Mouse (Mus musculus) embryonic facial prominence, embryonic 11.5 days (tissue): ENCODE data around the gene Uox. TPM values are rescaled to one million over a fixed set of nuclear protein-coding genes. Genes with fewer than 3 reads are reported as not detected.

Experiments
- ATAC-seq: fragments of 200-750 bp; cut with Nextera tagmentation; replicated peaks from 2 replicates; pipeline ENCODE4 v1.8.0; 2017; ENCODE audit warnings: low read depth; ENCODE audit not compliant: insufficient number of reproducible peaks, low FRiP score, low TSS enrichment
- DNase-seq: peaks from one replicate; pipeline ENCODE4 v3.0.0-alpha.2; 2015; ENCODE audit warnings: low spot score
- H3K27ac ChIP-seq: fragments of 300-500 bp; sonication (generic); replicated peaks from 2 replicates; pipeline ENCODE4 v1.5.1; 2014; ENCODE audit warnings: mild to moderate bottlenecking, low read depth, low read length, control low read depth
- H3K27me3 ChIP-seq: fragments of 300-500 bp; sonication (generic); 2 replicates; pipeline ENCODE4 v1.6.1; 2014; ENCODE audit warnings: mild to moderate bottlenecking, low read length, moderate library complexity, mixed read lengths; ENCODE audit not compliant: control insufficient read depth, insufficient read depth
- H3K36me3 ChIP-seq: fragments of 300-500 bp; sonication (generic); replicated peaks from 2 replicates; pipeline ENCODE4 v1.6.1; 2014; ENCODE audit warnings: low read depth, mild to moderate bottlenecking, low read length, moderate library complexity, mixed read lengths; ENCODE audit not compliant: control insufficient read depth, insufficient read depth
- H3K4me1 ChIP-seq: fragments of 300-500 bp; sonication (generic); 2 replicates; pipeline ENCODE4 v1.6.1; 2014; ENCODE audit warnings: low read length, mixed read lengths; ENCODE audit not compliant: control insufficient read depth, insufficient read depth
- H3K4me2 ChIP-seq: fragments of 300-500 bp; sonication (generic); 2 replicates; pipeline ENCODE4 v1.6.1; 2014; ENCODE audit warnings: low read depth, mild to moderate bottlenecking, control low read depth, low read length, moderate library complexity
- H3K4me3 ChIP-seq: fragments of 300-500 bp; sonication (generic); 2 replicates; pipeline ENCODE4 v1.5.1; 2014; ENCODE audit warnings: low read depth, low read length, control low read depth
- H3K9ac ChIP-seq: fragments of 300-500 bp; sonication (generic); replicated peaks from 2 replicates; pipeline ENCODE4 v1.6.1; 2014; ENCODE audit warnings: mild to moderate bottlenecking, control low read depth, low read length
- H3K9me3 ChIP-seq: fragments of 300-500 bp; sonication (generic); replicated peaks from 2 replicates; pipeline ENCODE4 v1.6.1; 2016; ENCODE audit warnings: mild to moderate bottlenecking, low read length, inconsistent platforms, mixed read lengths; ENCODE audit not compliant: control insufficient read depth
- WGBS: fragments of 180-500 bp; shearing (Covaris S2); extraction: QIAGEN DNeasy Blood & Tissue Kit; methylation state at CpG from one replicate; pipeline ENCODE4 v1.1.7; 2014; 5-methylcytosine and 5-hydroxymethylcytosine counted together
- polyA plus RNA-seq: library from polyadenylated mRNA; unstranded; fragments of >200 nt; fragmentation: Nextera tagmentation; extraction: Ambion mirVana; gene quantifications from 2 replicates; pipeline ENCODE4 v1.2.1, GENCODE M21; 2014

The Uox gene
- polyA plus RNA-seq, 1 experiment from 2014 or later, result not detected

DNA sequence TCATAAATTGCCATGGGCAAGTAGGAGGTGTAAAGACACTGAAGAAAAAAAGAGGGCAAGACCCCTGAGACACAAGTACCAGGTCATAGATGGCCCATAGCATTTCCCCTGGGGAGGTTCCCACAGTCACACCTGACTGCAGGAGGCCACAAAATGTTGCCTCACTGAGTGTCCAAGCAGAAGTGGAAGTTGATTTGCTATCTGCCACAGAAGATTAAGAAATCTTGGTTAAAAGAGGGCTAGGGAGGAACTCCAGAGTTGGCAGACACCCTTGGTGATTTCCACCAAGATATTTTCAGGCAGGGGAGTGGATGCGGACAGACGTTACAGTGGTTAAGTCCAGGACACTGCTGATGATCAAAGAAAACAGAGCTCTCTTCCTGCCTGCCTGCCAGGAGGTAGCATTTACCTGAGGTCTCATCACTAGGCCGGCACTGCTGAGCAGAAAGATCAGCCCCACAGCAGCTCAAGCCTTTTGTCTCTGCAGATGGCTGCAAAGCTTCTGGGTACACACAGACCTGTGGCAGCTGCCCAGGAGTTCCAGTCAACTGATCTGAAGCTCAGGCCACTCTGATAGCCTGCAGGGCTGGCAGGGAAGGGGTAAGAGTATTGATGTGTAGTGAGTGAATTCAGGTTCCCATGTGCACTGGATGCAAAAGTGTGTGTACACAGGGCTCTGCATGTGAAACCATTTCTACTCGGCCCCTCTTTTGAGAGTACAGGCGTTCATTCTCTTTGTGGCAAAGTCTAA, 46.5 kb downstream of the Uox start:
- H3K9ac ChIP-seq, result no peak overlapping the region
- no peaks in the 10 kb centered on the region for H3K27me3 ChIP-seq
- H3K4me1 ChIP-seq, result no peaks in the 10 kb centered on the region
- no peaks in the 10 kb centered on the region for H3K9me3 ChIP-seq
- 76% methylated on average over 5 of the region's 5 CpGs for WGBS
- ATAC-seq (no peak), DNase-seq (no peak)
- H3K27ac ChIP-seq, result no peak overlapping the region
- no peak overlapping the region for H3K4me3 ChIP-seq
- H3K36me3 ChIP-seq, result no peaks in the 10 kb centered on the region
- no peak overlapping the region for H3K4me2 ChIP-seq

GRCm38 (mm10) chr3:146617946-146618345, 47.7 kb downstream of the Uox start:
- no peak overlapping the region for H3K4me2 ChIP-seq
- H3K27ac ChIP-seq, result no peak overlapping the region
- H3K4me1 ChIP-seq, result no peaks in the 10 kb centered on the region
- ATAC-seq, result no peak
- no peaks in the 10 kb centered on the region for H3K36me3 ChIP-seq
- no peak overlapping the region for H3K9ac ChIP-seq
- no peak overlapping the region for H3K4me3 ChIP-seq
- H3K27me3 ChIP-seq, result no peaks in the 10 kb centered on the region
- no peak for DNase-seq
- no peaks in the 10 kb centered on the region for H3K9me3 ChIP-seq

- H3K9ac ChIP-seq, result no peak overlapping the region
Measured at GRCm38 (mm10) chr3:146618357-146618756, 48.1 kb downstream of the Uox start.

GRCm38 (mm10) chr3:146620101-146620500, 49.9 kb downstream of the Uox start:
- H3K4me2 ChIP-seq, result no peak overlapping the region
- ATAC-seq, result no peak
- 85% methylated on average over 10 of the region's 10 CpGs for WGBS

More at GRCm38 (mm10) chr3:146618357-146618756, 48.1 kb downstream of the Uox start:
- WGBS, result 80% methylated on average over 4 of the region's 4 CpGs
- no peaks in the 10 kb centered on the region for H3K4me1 ChIP-seq
- H3K36me3 ChIP-seq, result no peaks in the 10 kb centered on the region
- H3K4me3 ChIP-seq, result no peak overlapping the region
- H3K27me3 ChIP-seq, result no peaks in the 10 kb centered on the region
- H3K9me3 ChIP-seq, result no peaks in the 10 kb centered on the region
- ATAC-seq (no peak), DNase-seq (no peak)
- H3K4me2 ChIP-seq, result no peak overlapping the region
- no peak overlapping the region for H3K27ac ChIP-seq

GRCm38 (mm10) chr3:146620555-146621249, 50.5 kb downstream of the Uox start:
- Histone ChIP-seq H3K36me3 (no peaks in the 10 kb centered on the region), H3K4me1 (no peaks in the 10 kb centered on the region), H3K27me3 (no peaks in the 10 kb centered on the region), H3K9me3 (no peaks in the 10 kb centered on the region), H3K4me2 (no peak overlapping the region), H3K27ac (no peak overlapping the region), H3K9ac (no peak overlapping the region), H3K4me3 (no peak overlapping the region)
- ATAC-seq (no peak), DNase-seq (no peak)
- WGBS, result 88% methylated on average over 14 of the region's 14 CpGs

More at GRCm38 (mm10) chr3:146620101-146620500, 49.9 kb downstream of the Uox start:
- Histone ChIP-seq H3K4me1 (no peaks in the 10 kb centered on the region), H3K36me3 (no peaks in the 10 kb centered on the region), H3K9ac (no peak overlapping the region), H3K27ac (no peak overlapping the region), H3K27me3 (no peaks in the 10 kb centered on the region), H3K9me3 (no peaks in the 10 kb centered on the region), H3K4me3 (no peak overlapping the region)
- DNase-seq, result no peak

GRCm38 (mm10) chr3:146621966-146622365, 51.7 kb downstream of the Uox start:
- H3K27ac ChIP-seq, result no peak overlapping the region
- WGBS, result 86% methylated on average over 11 of the region's 11 CpGs
- DNase-seq, result no peak
- H3K9me3 ChIP-seq, result no peaks in the 10 kb centered on the region
- H3K27me3 ChIP-seq, result no peaks in the 10 kb centered on the region
- no peaks in the 10 kb centered on the region for H3K36me3 ChIP-seq
- no peak overlapping the region for H3K4me3 ChIP-seq
- H3K9ac ChIP-seq, result no peak overlapping the region
- H3K4me2 ChIP-seq, result no peak overlapping the region
- no peak for ATAC-seq
- H3K4me1 ChIP-seq, result no peaks in the 10 kb centered on the region

DNA sequence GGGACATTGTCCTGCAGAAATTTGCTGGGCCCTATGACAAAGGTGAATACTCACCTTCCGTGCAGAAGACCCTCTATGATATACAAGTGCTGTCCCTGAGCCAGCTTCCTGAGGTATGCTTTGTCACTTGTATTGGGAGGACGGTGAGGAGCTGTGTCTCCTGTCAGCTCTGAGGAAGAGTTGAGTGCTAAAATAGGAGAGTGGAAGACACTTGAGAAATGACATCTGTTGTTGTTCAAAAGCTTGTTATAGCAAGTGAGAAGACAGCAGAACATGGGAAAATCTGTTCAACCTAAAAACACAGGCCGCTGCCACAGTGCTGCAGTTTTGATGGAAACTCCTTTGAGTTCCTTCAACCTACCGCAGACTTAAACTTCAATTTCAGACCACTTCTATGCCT, 55.5 kb downstream of the Uox start:
- Histone ChIP-seq H3K4me2 (no peak overlapping the region), H3K27ac (no peak overlapping the region), H3K9me3 (no peaks in the 10 kb centered on the region), H3K27me3 (no peaks in the 10 kb centered on the region), H3K4me3 (no peak overlapping the region), H3K4me1 (no peaks in the 10 kb centered on the region), H3K36me3 (no peaks in the 10 kb centered on the region), H3K9ac (no peak overlapping the region)
- ATAC-seq (no peak), DNase-seq (no peak)
- WGBS, result 92% methylated on average over 4 of the region's 4 CpGs

- Histone ChIP-seq H3K27me3 (no peaks in the 10 kb centered on the region), H3K4me3 (no peak overlapping the region), H3K9me3 (no peaks in the 10 kb centered on the region), H3K4me1 (no peaks in the 10 kb centered on the region), H3K36me3 (no peaks in the 10 kb centered on the region), H3K9ac (no peak overlapping the region), H3K4me2 (no peak overlapping the region), H3K27ac (no peak overlapping the region)
- ATAC-seq, result no peak
- no peak for DNase-seq
- 56% methylated on average over 8 of the region's 8 CpGs for WGBS
Measured at GRCm38 (mm10) chr3:146628227-146628982, 58.2 kb downstream of the Uox start.
